In the genomic region with DNA sequence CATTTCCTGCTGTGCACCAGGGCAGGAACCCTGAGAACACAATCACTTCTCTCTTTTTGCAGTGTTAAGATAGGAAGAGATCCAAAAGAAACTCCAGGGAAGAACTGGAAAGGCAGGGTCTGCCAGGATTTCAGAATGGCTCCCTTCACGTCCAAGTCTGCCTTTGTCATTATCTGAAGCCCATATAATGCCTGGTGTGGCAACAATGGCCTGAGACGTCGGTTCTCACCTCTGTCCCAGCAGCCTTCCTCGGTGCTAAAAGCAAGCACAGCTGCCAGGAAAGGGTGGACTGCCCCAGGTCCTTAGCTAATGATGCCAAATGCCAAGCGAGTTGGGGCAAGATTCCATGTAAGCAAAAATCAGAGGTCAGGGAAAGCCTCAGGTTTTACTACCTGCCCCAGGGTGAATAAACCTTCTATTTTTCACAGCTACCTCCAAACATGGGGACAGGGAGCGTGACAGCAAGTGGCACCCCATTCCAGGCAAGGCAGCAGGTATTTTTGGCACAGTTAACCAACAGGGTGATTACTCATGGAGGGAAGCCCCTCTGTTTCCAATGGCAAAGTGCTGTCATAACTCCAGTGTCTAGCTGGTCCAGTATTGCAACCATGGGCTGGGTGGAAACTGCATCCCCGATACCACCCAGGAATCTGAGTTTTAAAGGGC, we compare ENCODE assay signal across 13 mouse cellular contexts. TPM values are rescaled to one million over a fixed set of nuclear protein-coding genes. Genes with fewer than 3 reads are reported as not detected.
DNase-seq lines count a peak whose midpoint lies in the region; TF ChIP-seq lines count a peak whose summit lies in the region.
"Had no signal": no experiment of that assay in that cellular context is flagged by ENCODE, and none has a peak within 500 bp of the region (broad histone marks: within the 10 kb centered on the region; RNA-seq: fewer than 3 reads in every experiment).

No protein-coding gene starts in this region.

- intact Hi-C loops in heart, postnatal 25 days (cut with DNase I): loop anchor here (2.0 kb wide), 1 partner anchor 63 kb away; no protein-coding TSS in a partner anchor

- H3K27ac ChIP-seq in spleen, adult 2 months (ENCODE audit: insufficient read depth, low read length): peak overlapping the region; percentile 28
- H3K27ac ChIP-seq: limb, embryonic 13.5 days had no signal

- peaks cover 18% of the 10 kb centered on the region; the same call in 1 of the 2 replicates for H3K4me1 ChIP-seq in spleen, adult 2 months (ENCODE audit: control insufficient read depth, insufficient read depth, insufficient read length)

- no peaks in the 10 kb centered on the region for H3K27me3 ChIP-seq in spleen, adult 2 months (ENCODE audit: control insufficient read depth, insufficient read depth, low read length)
- H3K27me3 ChIP-seq: Patski had no signal

- 82% methylated on average over 7 of the region's 7 CpGs for WGBS in spleen, adult 2 months

- peak; percentile 48 for DNase-seq in cerebellum, adult 11-12 months
- no peak for DNase-seq in cerebellum, postnatal 4 days (ENCODE audit: low spot score in 2 of 2)
- DNase-seq in heart, adult 9 months (ENCODE audit: low spot score in 2 of 2): peak; percentile 40 to 78
- no peak for DNase-seq in heart, postnatal 25 days (ENCODE audit: low spot score)
- DNase-seq in spleen, adult 2 months (ENCODE audit: low read depth in 1 of 2, low spot score in 2 of 2): no peak
- no peak for DNase-seq in spleen, postnatal 4 days (ENCODE audit: low spot score in 2 of 2)
- peak; percentile 93 for DNase-seq in gonadal fat pad, adult 2 months (ENCODE audit: low read depth)
- no peak for DNase-seq in kidney, postnatal 4 days
- DNase-seq: kidney, adult 8-10 months; lung, embryonic 14.5 days; thymus, postnatal 4 days had no signal

- TF ChIP-seq CTCF in spleen, adult 2 months (IDR thresholded peaks at IDR 0.05; ENCODE audit: extremely low read depth, insufficient read depth, insufficient read length, insufficient replicate concordance): no peak

- no peak overlapping the region for H3K4me3 ChIP-seq in spleen, adult 2 months (ENCODE audit: extremely low read depth, insufficient read depth, insufficient read length)
- H3K4me3 ChIP-seq: limb, embryonic 13.5 days had no signal

- no peaks in the 10 kb centered on the region for H3K36me3 ChIP-seq in spleen, adult 2 months (ENCODE audit: control insufficient read depth, insufficient read depth, low read length)
- H3K36me3 ChIP-seq: limb, embryonic 13.5 days had no signal

- no peak for TF ChIP-seq POLR2A in spleen, adult 2 months (IDR thresholded peaks at IDR 0.05; ENCODE audit: low read depth, low read length)

RNA-seq across cellular contexts. Expression of a gene that starts 7.7 kb away (rescaled TPM):
- 10 to 100 TPM; 35.3 to 36.0 TPM for total RNA-seq in heart, postnatal 25 days (2021)
- 2.8 and 3.5 TPM in 2 replicates for polyA plus RNA-seq in spleen, adult 2 months (2012; rRNA removed)
- 3.5 and 4.6 TPM in 2 replicates for polyA plus RNA-seq in gonadal fat pad, adult 2 months (2012; rRNA removed)

Comparison
In these comparisons a context has a peak if more than half of its experiments do, and no peak if none do; other contexts are left out.
1. DNase-seq: peak in cerebellum, adult 11-12 months (single experiment), heart, adult 9 months (2 of 2) and gonadal fat pad, adult 2 months (single experiment); none in cerebellum, postnatal 4 days (0 of 2), heart, postnatal 25 days (single experiment), spleen, adult 2 months (0 of 2), spleen, postnatal 4 days (0 of 2) and kidney, postnatal 4 days (0 of 2).